In genomic region chr10:115587979-115588378, GRCm38 (mm10) we compare ENCODE assay signal across 8 mouse cellular contexts. TPM values are rescaled to one million over a fixed set of nuclear protein-coding genes. Genes with fewer than 3 reads are reported as not detected.
DNase-seq lines count a peak whose midpoint lies in the region; ATAC-seq and TF ChIP-seq lines count a peak whose summit lies in the region.

No protein-coding gene starts in this region.

- no peak overlapping the region for H3K27ac ChIP-seq in layer of hippocampus, adult 2 months
- H3K27ac ChIP-seq in forebrain, embryonic 12.5 days: no peak overlapping the region
- H3K27ac ChIP-seq in limb, embryonic 12.5 days: no peak overlapping the region
- H3K27ac ChIP-seq in neural tube, embryonic 15.5 days (replicated peaks): peak overlapping the region; percentile 58

- peaks cover 79% of the 10 kb centered on the region for H3K27me3 ChIP-seq in forebrain, embryonic 12.5 days
- peaks cover 66% of the 10 kb centered on the region for H3K27me3 ChIP-seq in limb, embryonic 12.5 days
- peaks cover 28% of the 10 kb centered on the region for H3K27me3 ChIP-seq in neural tube, embryonic 15.5 days (replicated peaks)

- WGBS in forebrain, embryonic 12.5 days: under 1% methylated on average over 7 of the region's 7 CpGs
- WGBS in limb, embryonic 12.5 days: 0% methylated on average over 7 of the region's 7 CpGs
- WGBS in neural tube, embryonic 15.5 days: under 1% methylated on average over 7 of the region's 7 CpGs

- H3K9ac ChIP-seq in forebrain, embryonic 12.5 days: peak overlapping the region; percentile 50
- peak overlapping the region; percentile 53 for H3K9ac ChIP-seq in limb, embryonic 12.5 days (replicated peaks)
- H3K9ac ChIP-seq in neural tube, embryonic 15.5 days (replicated peaks): peak overlapping the region; percentile 67

- intact Hi-C loops in gastrocnemius, postnatal 14 days (cut with DNase I; ENCODE audit: low total_unique reads): no loop called here

- peak overlapping the region; percentile 98 for H3K4me2 ChIP-seq in forebrain, embryonic 12.5 days
- peak overlapping the region; percentile 98 for H3K4me2 ChIP-seq in limb, embryonic 12.5 days
- peak overlapping the region; percentile 99 for H3K4me2 ChIP-seq in neural tube, embryonic 15.5 days

- no peaks in the 10 kb centered on the region for H3K9me3 ChIP-seq in forebrain, embryonic 12.5 days
- no peaks in the 10 kb centered on the region for H3K9me3 ChIP-seq in limb, embryonic 12.5 days
- H3K9me3 ChIP-seq in neural tube, embryonic 15.5 days (replicated peaks): no peaks in the 10 kb centered on the region

- no peak for TF ChIP-seq CTCF in layer of hippocampus, adult 2 months (conservative IDR thresholded peaks at IDR 0.05)

- ATAC-seq in forebrain, embryonic 12.5 days (ENCODE audit: low FRiP score): no peak
- ATAC-seq in limb, embryonic 12.5 days (ENCODE audit: insufficient number of reproducible peaks, insufficient read depth, low FRiP score, low TSS enrichment, low read depth): no peak
- no peak for ATAC-seq in neural tube, embryonic 15.5 days (ENCODE audit: low FRiP score)

- H3K4me3 ChIP-seq in layer of hippocampus, adult 2 months: peak overlapping the region; percentile 61
- H3K4me3 ChIP-seq in forebrain, embryonic 12.5 days (replicated peaks): peak overlapping the region; percentile 57
- H3K4me3 ChIP-seq in limb, embryonic 12.5 days (replicated peaks): peak overlapping the region; percentile 55
- peak overlapping the region; percentile 75 for H3K4me3 ChIP-seq in neural tube, embryonic 15.5 days (replicated peaks)

- no peaks in the 10 kb centered on the region for H3K36me3 ChIP-seq in forebrain, embryonic 12.5 days (replicated peaks)
- H3K36me3 ChIP-seq in limb, embryonic 12.5 days: no peaks in the 10 kb centered on the region
- no peaks in the 10 kb centered on the region for H3K36me3 ChIP-seq in neural tube, embryonic 15.5 days

- no peak for DNase-seq in layer of hippocampus, adult 2 months (ENCODE audit: low spot score in 2 of 2)
- no peak for DNase-seq in layer of hippocampus, postnatal 10 days (ENCODE audit: low spot score in 2 of 2)
- DNase-seq in gastrocnemius, postnatal 14 days: no peak
- no peak for DNase-seq in left cerebral cortex, adult 8-10 months (ENCODE audit: low spot score in 2 of 2)
- DNase-seq in embryo, embryonic 11 days: no peak

- peaks cover 28% of the 10 kb centered on the region for H3K4me1 ChIP-seq in forebrain, embryonic 12.5 days
- peaks cover 36% of the 10 kb centered on the region for H3K4me1 ChIP-seq in limb, embryonic 12.5 days (replicated peaks)
- H3K4me1 ChIP-seq in neural tube, embryonic 15.5 days: peaks cover 32% of the 10 kb centered on the region

RNA-seq across cellular contexts. Expression of gene Lgr5, which starts 0.4 kb away (rescaled TPM):
- 1 to 10 TPM; 1.4 to 2.3 TPM for total RNA-seq in layer of hippocampus, adult 2 months (2021)
- 1 to 10 TPM; 2.2 to 2.6 TPM for total RNA-seq in layer of hippocampus, postnatal 10 days (2021)
- polyA plus RNA-seq in forebrain, embryonic 12.5 days (2016; fragmentation: Nextera tagmentation; extraction: Ambion mirVana): 1.2 and 2.0 TPM in 2 replicates
- 6.6 and 8.9 TPM in 2 replicates for polyA plus RNA-seq in limb, embryonic 12.5 days (2016; fragmentation: Nextera tagmentation; extraction: Ambion mirVana)
- polyA plus RNA-seq in neural tube, embryonic 15.5 days (2015; fragmentation: Nextera tagmentation; extraction: Ambion mirVana): 2.5 and 3.0 TPM in 2 replicates
- total RNA-seq in gastrocnemius, postnatal 14 days (2021): under 1 TPM; 0.14 to 0.31 TPM
- 1 to 10 TPM; 4.1 to 6.8 (median 5.6) TPM for total RNA-seq in left cerebral cortex, adult 8-10 months (2022)

RNA-seq across cellular contexts. Expression of gene A930009A15Rik, which starts 18.2 kb away (rescaled TPM):
- total RNA-seq in layer of hippocampus, adult 2 months (2021): under 1 TPM in 1 of 2 experiments, not detected in 1; 0.61 TPM
- 1 to 10 TPM; 1.1 to 1.8 TPM for total RNA-seq in layer of hippocampus, postnatal 10 days (2021)
- not detected in 2 replicates for polyA plus RNA-seq in forebrain, embryonic 12.5 days (2016; fragmentation: Nextera tagmentation; extraction: Ambion mirVana)
- polyA plus RNA-seq in limb, embryonic 12.5 days (2016; fragmentation: Nextera tagmentation; extraction: Ambion mirVana): not detected in 2 replicates
- 0.46 and 0.49 TPM in 2 replicates for polyA plus RNA-seq in neural tube, embryonic 15.5 days (2015; fragmentation: Nextera tagmentation; extraction: Ambion mirVana)
- not detected for total RNA-seq in gastrocnemius, postnatal 14 days (2021)
- total RNA-seq in left cerebral cortex, adult 8-10 months (2022): under 1 TPM in 2 of 4 experiments, not detected in 2; 0.39 to 0.74 TPM
